Mouse (Mus musculus) forebrain, embryonic 10.5 days (tissue): ENCODE measurements at regions not wholly inside any gene's neighbourhood (a gene's known extent, or its start where the extent isn't known, plus 50 kb on each side); places are given as distances from the start of the nearest gene placed in this dataset.
A peak's percentile ranks its signal among the peaks of the same experiment; 100 is the strongest.
"Not testable (repeated sequence)": the region's sequence is repeated elsewhere in the genome, so short reads cannot be mapped to it uniquely, and the experiment has no call there.

Experiments
- DNase-seq: peaks from one replicate; pipeline ENCODE4 v3.0.0-alpha.2; 2017; ENCODE audit warnings: low spot score; ENCODE audit errors: extremely low spot score
- H3K27ac ChIP-seq: fragments of 300-500 bp; sonication (generic); 2 replicates; pipeline ENCODE4 v1.5.1; 2016; ENCODE audit warnings: mild to moderate bottlenecking
- H3K27me3 ChIP-seq: fragments of 300-500 bp; sonication (generic); 2 replicates; pipeline ENCODE4 v1.6.1; 2016; ENCODE audit warnings: mild to moderate bottlenecking; ENCODE audit not compliant: poor library complexity, severe bottlenecking
- H3K36me3 ChIP-seq: fragments of 300-500 bp; sonication (generic); replicated peaks from 2 replicates; pipeline ENCODE4 v1.6.1; 2016; ENCODE audit warnings: mild to moderate bottlenecking, moderate library complexity
- H3K4me1 ChIP-seq: fragments of 300-500 bp; sonication (generic); 2 replicates; pipeline ENCODE4 v1.6.1; 2016
- H3K4me3 ChIP-seq: fragments of 300-500 bp; sonication (generic); 2 replicates; pipeline ENCODE4 v1.5.1; 2016; ENCODE audit warnings: mild to moderate bottlenecking, moderate library complexity
- H3K9me3 ChIP-seq: fragments of 300-500 bp; sonication (generic); 2 replicates; pipeline ENCODE4 v1.6.1; 2016; ENCODE audit warnings: mild to moderate bottlenecking, moderate library complexity
- WGBS: fragments of 180-500 bp; shearing (Covaris S2); methylation state at CpG from one replicate; pipeline ENCODE4 v1.1.7; 2016; 5-methylcytosine and 5-hydroxymethylcytosine counted together

DNA sequence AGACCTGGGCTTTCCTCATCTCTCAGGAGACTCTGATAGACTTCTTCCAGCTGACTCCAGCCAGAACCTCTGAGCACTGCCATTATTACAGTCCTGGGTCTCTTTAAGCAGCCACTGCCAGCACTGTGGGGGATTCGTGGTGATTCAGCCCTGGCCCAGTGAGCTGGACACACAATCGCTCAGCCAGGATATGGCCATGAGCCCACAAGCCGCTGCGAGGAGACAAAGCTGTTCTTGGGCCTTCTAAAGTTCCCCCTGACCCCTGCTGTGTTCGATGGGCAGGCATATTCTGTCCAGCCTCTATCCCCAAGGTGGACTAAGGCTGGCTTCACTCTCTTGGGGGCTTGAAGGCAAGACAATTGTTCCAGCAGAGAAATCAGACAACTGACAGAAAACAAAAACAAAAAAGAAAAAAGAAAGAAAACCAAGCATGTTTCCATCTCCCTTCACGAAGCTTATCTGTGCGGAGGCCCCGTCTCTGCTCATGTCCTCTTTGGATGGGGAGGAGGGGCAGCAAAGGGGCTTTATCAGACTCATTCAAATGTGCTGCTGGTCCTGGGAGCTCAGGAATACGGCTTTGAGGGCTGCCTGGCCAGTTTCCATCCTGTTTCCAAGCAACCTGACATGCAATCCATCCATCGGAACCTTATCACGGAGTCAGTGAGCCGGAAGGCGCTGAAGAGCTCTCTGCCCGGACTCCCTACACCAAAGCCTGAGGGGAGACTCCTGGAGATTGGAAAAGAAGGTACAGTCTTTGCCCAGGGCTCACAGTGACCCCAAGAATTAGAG is 362.0 kb downstream of the Sox9 start:
- H3K9me3 ChIP-seq, result no peaks in the 10 kb centered on the region
- H3K27me3 ChIP-seq, result no peaks in the 10 kb centered on the region
- H3K36me3 ChIP-seq, result no peaks in the 10 kb centered on the region
- peak overlapping the region; percentile 22; the same call in 1 of the 2 replicates for H3K4me3 ChIP-seq
- 38% methylated on average over 14 of the region's 14 CpGs for WGBS
- H3K4me1 ChIP-seq, result peaks cover 44% of the 10 kb centered on the region
- peak; percentile 44 for DNase-seq
- peak overlapping the region; percentile 82 for H3K27ac ChIP-seq

DNA sequence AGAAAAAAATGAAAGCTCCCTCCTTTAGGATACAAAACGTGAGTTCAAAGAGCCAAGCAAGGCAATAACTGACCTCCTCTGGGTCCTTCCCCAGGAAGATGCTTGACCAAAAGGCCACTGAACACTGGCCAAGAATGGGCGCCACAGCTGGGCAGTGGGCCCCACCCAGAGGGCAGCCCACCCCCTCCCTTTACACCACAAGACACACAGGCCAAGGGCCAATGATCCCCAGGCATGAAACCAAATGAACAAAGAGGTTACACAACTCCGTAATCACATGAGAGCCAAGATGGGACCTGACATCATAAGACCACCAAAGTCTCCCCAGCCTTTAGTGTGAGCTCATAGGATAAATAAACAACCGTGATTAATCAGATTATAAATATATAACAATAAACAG is 363.7 kb downstream of the Sox9 start:
- DNase-seq, result no peak
- H3K4me3 ChIP-seq, result no peak overlapping the region
- H3K9me3 ChIP-seq, result no peaks in the 10 kb centered on the region
- 86% methylated on average over 4 of the region's 4 CpGs for WGBS
- peaks cover 39% of the 10 kb centered on the region for H3K4me1 ChIP-seq
- H3K36me3 ChIP-seq, result 0 out of 2 replicates have a peak, but pooled peaks cover 4% of the 10 kb centered on the region
- no peak overlapping the region for H3K27ac ChIP-seq
- no peaks in the 10 kb centered on the region for H3K27me3 ChIP-seq

DNA sequence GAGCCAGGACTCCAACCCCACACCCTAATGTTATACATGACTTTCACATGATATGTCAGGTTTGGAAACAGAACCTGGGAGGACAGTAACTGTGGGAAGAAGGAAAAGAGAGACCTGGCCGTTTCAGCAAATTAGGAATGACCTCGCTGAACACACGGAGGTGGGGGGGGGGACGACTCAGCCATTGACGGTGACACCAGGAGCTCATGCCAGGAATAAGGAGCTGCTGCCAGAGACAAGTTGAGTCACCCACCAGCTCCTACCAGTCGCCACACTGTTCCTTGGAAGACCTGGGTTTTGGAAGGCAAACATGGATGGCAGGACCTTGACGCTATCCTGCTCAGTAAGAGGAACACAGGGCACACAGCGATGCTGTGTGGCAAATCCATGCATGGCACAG is 364.7 kb downstream of the Sox9 start:
- Histone ChIP-seq H3K4me3 (no peak overlapping the region), H3K27me3 (no peaks in the 10 kb centered on the region), H3K36me3 (0 out of 2 replicates have a peak, but pooled peaks cover 4% of the 10 kb centered on the region), H3K9me3 (no peaks in the 10 kb centered on the region), H3K4me1 (peaks cover 36% of the 10 kb centered on the region), H3K27ac (no peak overlapping the region)
- 93% methylated on average over 8 of the region's 8 CpGs for WGBS
- DNase-seq, result no peak

DNA sequence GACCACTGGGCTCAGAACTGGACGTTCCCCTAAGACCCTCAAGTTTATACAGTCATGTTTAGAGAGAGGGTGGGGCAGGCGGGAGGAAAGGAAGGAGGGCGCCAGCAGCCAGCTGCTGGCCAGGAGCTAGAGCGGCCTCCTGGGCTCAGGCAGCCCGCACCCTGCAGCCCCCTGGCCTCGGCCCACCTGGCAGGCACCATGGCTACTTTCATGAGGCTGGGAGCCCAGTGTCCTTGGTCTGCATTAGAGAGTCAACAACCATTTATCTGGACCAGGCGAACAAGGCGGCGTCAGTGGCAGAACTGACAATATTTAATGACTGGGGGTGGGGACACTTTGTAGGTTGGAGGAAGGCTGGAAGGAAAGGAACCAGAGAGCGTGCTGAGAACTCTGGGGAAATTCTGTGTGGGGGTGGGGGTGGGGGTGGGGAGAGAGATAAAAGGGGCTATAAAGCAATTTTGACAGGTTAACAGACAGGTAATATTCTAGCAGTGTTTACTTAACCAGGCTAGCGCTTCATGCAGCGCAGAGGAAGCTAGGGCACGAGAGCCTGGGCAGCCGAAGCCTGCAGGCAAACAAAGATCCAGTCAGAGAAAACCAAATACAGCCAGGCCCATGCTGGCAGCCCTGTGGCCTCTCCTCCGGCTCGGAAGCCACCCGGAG is 365.6 kb downstream of the Sox9 start:
- peak overlapping the region; percentile 26; the same call in 1 of the 2 replicates for H3K27ac ChIP-seq
- DNase-seq, result no peak
- 92% methylated on average over 17 of the region's 17 CpGs for WGBS

DNA sequence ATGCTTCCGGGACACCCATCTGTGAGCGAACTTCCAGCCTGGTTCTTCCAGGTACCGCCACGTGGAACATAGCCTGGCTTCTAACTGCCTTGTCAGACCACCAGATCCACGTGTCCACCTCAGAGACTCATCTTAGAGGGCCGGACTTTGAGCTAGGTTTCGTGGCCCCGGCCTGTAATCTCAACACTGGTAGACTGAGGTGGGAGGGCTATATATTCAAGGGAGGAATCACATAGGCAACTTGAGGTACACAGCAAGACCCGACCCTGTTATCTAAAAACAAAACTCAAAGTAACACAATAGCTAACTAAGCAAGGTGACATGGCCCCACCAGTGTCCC is 366.1 kb downstream of the Sox9 start:
- WGBS, result 94% methylated on average over 9 of the region's 9 CpGs
- H3K27me3 ChIP-seq, result no peaks in the 10 kb centered on the region
- H3K4me3 ChIP-seq, result no peak overlapping the region
- no peaks in the 10 kb centered on the region for H3K9me3 ChIP-seq
- H3K27ac ChIP-seq, result 0 out of 2 replicates have a peak overlapping the region, but pooled peaks have one; percentile 26
- H3K4me1 ChIP-seq, result peaks cover 31% of the 10 kb centered on the region
- DNase-seq, result no peak
- 0 out of 2 replicates have a peak, but pooled peaks cover 4% of the 10 kb centered on the region for H3K36me3 ChIP-seq

More for the DNA sequence above, 365.6 kb downstream of the Sox9 start:
- Histone ChIP-seq H3K27me3 (no peaks in the 10 kb centered on the region), H3K36me3 (0 out of 2 replicates have a peak, but pooled peaks cover 4% of the 10 kb centered on the region), H3K9me3 (no peaks in the 10 kb centered on the region), H3K4me3 (no peak overlapping the region), H3K4me1 (peaks cover 36% of the 10 kb centered on the region)

DNA sequence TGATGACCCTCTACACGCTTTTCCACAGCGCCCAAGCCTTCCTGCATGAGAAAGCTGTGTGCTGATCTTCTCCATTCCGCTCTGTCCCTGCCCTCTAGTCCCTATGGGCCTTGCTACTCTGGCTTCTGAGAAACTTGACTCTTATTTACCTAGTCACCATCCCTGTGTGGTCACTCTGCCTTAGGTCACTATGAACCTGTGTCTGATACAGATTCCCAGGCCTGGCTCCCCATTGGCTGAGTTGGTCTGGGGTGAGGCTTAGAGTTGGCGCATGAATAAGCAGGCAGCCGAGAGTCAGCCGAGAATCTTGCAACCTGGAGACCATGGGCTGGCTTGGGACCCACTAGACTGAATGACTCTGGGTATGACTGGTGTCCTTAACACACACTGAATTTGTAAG is 373.5 kb downstream of the Sox9 start:
- WGBS, result 90% methylated on average over 6 of the region's 6 CpGs
- no peak overlapping the region; the same call in 1 of the 2 replicates for H3K27ac ChIP-seq
- no peak overlapping the region for H3K4me3 ChIP-seq
- H3K4me1 ChIP-seq, result peaks cover 19% of the 10 kb centered on the region
- H3K36me3 ChIP-seq, result peaks cover 11% of the 10 kb centered on the region
- H3K27me3 ChIP-seq, result no peaks in the 10 kb centered on the region
- no peak for DNase-seq
- H3K9me3 ChIP-seq, result peaks cover 8% of the 10 kb centered on the region; the same call in 1 of the 2 replicates

DNA sequence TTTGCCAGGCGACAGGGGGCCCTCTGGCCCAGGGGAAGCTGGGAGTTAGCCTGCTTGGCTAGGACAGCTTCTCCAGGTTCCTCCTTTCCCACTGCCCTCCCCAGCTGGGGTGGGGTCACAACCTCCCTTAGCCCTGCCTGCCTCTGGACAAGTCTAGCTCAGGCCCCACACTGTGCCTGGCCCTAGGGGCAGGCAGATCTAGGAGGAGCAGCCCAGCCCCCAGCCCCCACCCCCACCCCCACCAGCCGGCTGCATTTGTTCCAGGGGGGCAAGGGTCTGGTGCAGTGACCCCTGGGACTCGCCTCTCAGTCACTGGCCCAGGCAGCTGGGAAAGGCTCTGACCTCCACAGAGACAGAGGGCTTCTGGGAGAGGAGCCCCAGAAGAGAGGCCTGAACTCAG is 381.9 kb downstream of the Sox9 start:
- peak overlapping the region; percentile 44; the same call in 1 of the 2 replicates for H3K4me3 ChIP-seq
- peak; percentile 53 for DNase-seq

DNA sequence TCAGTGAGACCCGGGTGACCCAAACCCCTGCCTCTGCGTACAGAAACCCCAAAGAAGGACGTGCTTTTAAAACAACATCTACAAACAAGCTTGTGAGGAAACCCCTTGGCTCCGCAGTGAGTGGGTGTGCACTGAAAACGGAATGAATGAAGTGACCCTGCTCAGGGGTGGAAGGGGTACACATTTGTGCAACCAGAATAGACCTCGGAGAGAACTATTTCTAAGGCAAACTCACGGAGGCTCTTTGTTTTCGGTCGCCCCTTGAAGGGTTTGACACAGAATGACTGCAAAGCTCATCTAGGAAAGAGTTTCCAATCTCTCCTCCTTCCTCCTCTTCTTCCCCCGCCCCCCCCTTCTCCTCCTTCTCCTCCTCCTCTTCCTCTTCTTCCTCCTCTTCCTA is 382.5 kb downstream of the Sox9 start:
- Histone ChIP-seq H3K9me3 (no peaks in the 10 kb centered on the region), H3K27me3 (no peaks in the 10 kb centered on the region; the same call in 1 of the 2 replicates), H3K4me1 (peaks cover 78% of the 10 kb centered on the region), H3K36me3 (peaks cover 17% of the 10 kb centered on the region), H3K27ac (peak overlapping the region; percentile 84), H3K4me3 (peak overlapping the region; percentile 44)
- WGBS, result 6% methylated on average over 9 of the region's 10 CpGs
- no peak for DNase-seq

More for the DNA sequence above, 381.9 kb downstream of the Sox9 start:
- Histone ChIP-seq H3K27me3 (no peaks in the 10 kb centered on the region; the same call in 1 of the 2 replicates), H3K36me3 (peaks cover 17% of the 10 kb centered on the region), H3K4me1 (peaks cover 80% of the 10 kb centered on the region), H3K27ac (peak overlapping the region; percentile 84), H3K9me3 (no peaks in the 10 kb centered on the region)
- WGBS, result 5% methylated on average over 3 of the region's 3 CpGs

DNA sequence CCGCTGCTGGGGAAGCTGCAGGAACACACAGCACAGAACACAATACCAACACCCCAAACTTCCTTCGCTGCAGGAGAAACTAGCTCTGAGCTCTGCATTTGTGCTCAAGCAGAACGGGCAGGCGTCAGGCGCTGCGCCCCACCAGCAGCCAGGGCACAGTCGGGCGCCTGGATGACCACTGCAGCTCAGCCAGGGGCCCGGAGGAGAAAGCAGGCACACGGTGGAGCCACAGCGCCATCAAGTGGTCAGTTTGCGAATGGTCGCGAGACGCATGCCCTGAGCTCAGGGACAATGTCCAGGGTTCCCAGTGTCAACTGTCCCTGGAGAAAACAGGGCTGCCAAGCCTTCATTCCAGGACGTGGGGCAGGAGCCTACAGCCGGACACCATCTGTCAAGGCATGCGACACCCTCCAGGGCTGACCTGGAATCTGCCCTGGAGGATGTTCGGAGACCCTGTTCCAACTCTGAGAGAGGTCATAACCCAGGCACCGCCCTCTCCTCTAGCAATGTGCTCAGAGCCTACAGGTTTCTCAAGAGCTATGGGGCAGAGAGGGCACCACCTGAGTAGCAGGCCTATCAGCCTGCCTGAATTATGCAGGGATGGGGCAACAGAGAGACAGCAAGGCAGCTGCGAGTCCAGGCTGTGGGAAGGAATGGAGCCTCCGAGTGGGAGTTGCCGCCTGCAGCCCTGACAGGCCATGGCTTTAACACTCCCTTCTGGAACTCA is 383.2 kb downstream of the Sox9 start:
- Histone ChIP-seq H3K27me3 (no peaks in the 10 kb centered on the region; the same call in 1 of the 2 replicates), H3K9me3 (no peaks in the 10 kb centered on the region), H3K27ac (peak overlapping the region; percentile 84), H3K36me3 (peaks cover 16% of the 10 kb centered on the region), H3K4me1 (peaks cover 78% of the 10 kb centered on the region), H3K4me3 (peak overlapping the region; percentile 44)
- WGBS, result 8% methylated on average over 23 of the region's 23 CpGs
- DNase-seq, result peak; percentile 92

DNA sequence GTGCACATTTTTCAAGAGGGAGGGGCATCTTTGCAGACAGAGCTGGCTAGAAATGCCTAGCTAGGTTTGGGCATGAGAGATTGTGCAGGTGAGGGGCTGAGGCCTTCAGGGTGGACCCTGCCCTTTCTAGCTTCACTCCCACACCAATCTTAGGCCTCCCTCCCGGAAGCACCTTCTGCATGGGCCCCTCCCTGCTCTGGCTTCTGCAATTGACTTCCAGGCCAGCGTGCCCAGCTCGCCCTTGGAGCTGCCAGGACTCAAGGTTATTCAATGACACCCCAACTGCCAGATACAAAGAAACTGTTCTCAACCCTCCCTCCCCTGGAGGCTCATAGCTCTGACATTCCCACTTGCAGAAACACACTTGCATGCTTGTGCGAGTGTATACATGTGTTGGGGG is 384.5 kb downstream of the Sox9 start:
- no peak for DNase-seq
- H3K27ac ChIP-seq, result peak overlapping the region; percentile 62
- no peaks in the 10 kb centered on the region for H3K9me3 ChIP-seq
- peaks cover 3% of the 10 kb centered on the region; the same call in 1 of the 2 replicates for H3K36me3 ChIP-seq
- WGBS, result 69% methylated on average over 4 of the region's 4 CpGs
- no peaks in the 10 kb centered on the region; the same call in 1 of the 2 replicates for H3K27me3 ChIP-seq
- no peak overlapping the region for H3K4me3 ChIP-seq
- peaks cover 87% of the 10 kb centered on the region for H3K4me1 ChIP-seq

DNA sequence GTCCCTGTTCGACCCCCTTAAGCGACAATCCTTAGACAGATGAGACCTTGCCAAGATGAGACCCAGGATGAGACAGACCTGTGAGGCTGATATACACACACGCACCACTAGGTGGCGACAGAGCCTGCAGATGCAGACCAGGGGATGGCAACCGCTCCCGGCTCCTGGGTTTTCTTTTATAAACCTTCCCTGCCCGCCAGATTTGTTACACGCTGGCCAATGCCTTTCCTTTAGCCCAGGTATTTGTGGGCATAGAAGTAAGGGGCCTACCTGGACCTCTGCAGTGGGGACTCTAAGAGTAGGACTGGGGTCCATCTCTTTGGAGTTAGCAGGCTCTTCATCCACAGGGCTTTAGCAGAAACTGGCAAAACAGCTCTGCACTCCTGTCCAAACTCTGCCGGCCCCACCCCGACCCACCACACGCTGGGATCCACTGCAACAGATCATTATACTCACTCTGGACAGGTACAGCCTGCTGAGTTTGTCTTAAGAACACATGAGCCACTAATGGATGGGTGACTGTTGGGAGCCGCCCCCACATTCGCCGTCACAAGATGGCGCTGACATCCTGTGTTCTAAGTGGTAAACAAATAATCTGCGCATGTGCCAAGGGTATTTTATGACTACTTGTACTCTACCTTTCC is 390.6 kb downstream of the Sox9 start:
- peak overlapping the region; percentile 89 for H3K27ac ChIP-seq
- DNase-seq, result peak; percentile 79
- H3K27me3 ChIP-seq, result peaks cover 3% of the 10 kb centered on the region; the same call in 1 of the 2 replicates
- H3K4me1 ChIP-seq, result peaks cover 77% of the 10 kb centered on the region
- H3K36me3 ChIP-seq, result no peaks in the 10 kb centered on the region
- H3K4me3 ChIP-seq, result peak overlapping the region; percentile 61
- no peaks in the 10 kb centered on the region for H3K9me3 ChIP-seq
- WGBS, result 20% methylated on average over 16 of the region's 16 CpGs

DNA sequence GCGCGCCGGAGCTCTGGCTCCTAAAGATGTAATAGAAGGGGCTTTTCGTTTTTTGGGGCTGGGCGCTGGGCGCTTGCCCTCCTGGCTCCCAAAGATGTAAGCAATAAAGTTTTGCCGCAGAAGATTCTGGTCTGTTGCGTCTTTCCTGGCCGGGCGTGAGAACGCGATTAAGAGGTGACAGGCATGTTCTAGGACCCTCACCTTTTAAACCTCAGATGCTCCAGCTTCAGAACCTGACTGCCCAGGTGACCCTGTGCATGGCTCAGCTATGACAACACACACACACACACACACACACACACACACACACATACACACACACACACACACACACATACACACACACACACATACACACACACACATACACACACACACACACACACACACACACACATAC is 391.3 kb downstream of the Sox9 start:
- peak overlapping the region; percentile 67 for H3K27ac ChIP-seq
- H3K27me3 ChIP-seq, result not testable (repeated sequence)

More for the DNA sequence above, 391.3 kb downstream of the Sox9 start:
- not testable (repeated sequence) for DNase-seq, H3K9me3 ChIP-seq, H3K36me3 ChIP-seq
- peak overlapping the region; percentile 43 for H3K4me3 ChIP-seq
- 15% methylated on average over 12 of the region's 12 CpGs for WGBS
- H3K4me1 ChIP-seq, result peaks cover 79% of the 10 kb centered on the region
